Mouse (Mus musculus) neural tube, embryonic 11.5 days (tissue): ENCODE measurements at regions not wholly inside any gene's neighbourhood (a gene's known extent, or its start where the extent isn't known, plus 50 kb on each side); places are given as distances from the start of the nearest gene placed in this dataset.
"Not testable (repeated sequence)": the region's sequence is repeated elsewhere in the genome, so short reads cannot be mapped to it uniquely, and the experiment has no call there.

Experiments
- ATAC-seq: fragments of 200-750 bp; cut with Nextera tagmentation; 2 replicates; pipeline ENCODE4 v1.8.0; 2017; ENCODE audit warnings: moderate number of reproducible peaks, mild to moderate bottlenecking, moderate TSS enrichment, moderate library complexity; ENCODE audit not compliant: insufficient read depth, low FRiP score, low TSS enrichment
- DNase-seq: peaks from one replicate; pipeline ENCODE4 v3.0.0-alpha.2; 2015; ENCODE audit warnings: low spot score
- H3K27ac ChIP-seq: fragments of 300-500 bp; sonication (generic); 2 replicates; pipeline ENCODE4 v1.5.1; 2014; ENCODE audit warnings: low read depth, mild to moderate bottlenecking, low read length
- H3K27me3 ChIP-seq: fragments of 300-500 bp; sonication (generic); 2 replicates; pipeline ENCODE4 v1.6.1; 2014; ENCODE audit warnings: mild to moderate bottlenecking, low read length, mixed read lengths; ENCODE audit not compliant: control insufficient read depth, insufficient read depth
- H3K36me3 ChIP-seq: fragments of 300-500 bp; sonication (generic); 2 replicates; pipeline ENCODE4 v1.6.1; 2014; ENCODE audit warnings: mild to moderate bottlenecking, low read length, moderate library complexity, mixed read lengths; ENCODE audit not compliant: control insufficient read depth, insufficient read depth
- H3K4me1 ChIP-seq: fragments of 300-500 bp; sonication (generic); 2 replicates; pipeline ENCODE4 v1.6.1; 2014; ENCODE audit warnings: low read length, mixed read lengths; ENCODE audit not compliant: control insufficient read depth, insufficient read depth
- H3K4me2 ChIP-seq: fragments of 300-500 bp; sonication (generic); 2 replicates; pipeline ENCODE4 v1.6.1; 2014; ENCODE audit warnings: low read depth, mild to moderate bottlenecking, moderate library complexity
- H3K4me3 ChIP-seq: fragments of 300-500 bp; sonication (generic); 2 replicates; pipeline ENCODE4 v1.5.1; 2014; ENCODE audit warnings: low read depth, low read length
- H3K9ac ChIP-seq: fragments of 300-500 bp; sonication (generic); 2 replicates; pipeline ENCODE4 v1.6.1; 2014; ENCODE audit warnings: mild to moderate bottlenecking, low read length
- H3K9me3 ChIP-seq: fragments of 300-500 bp; sonication (generic); 2 replicates; pipeline ENCODE4 v1.6.1; 2016; ENCODE audit warnings: low read length; ENCODE audit not compliant: control insufficient read depth
- WGBS: fragments of 180-500 bp; shearing (Covaris S2); extraction: QIAGEN DNeasy Blood & Tissue Kit; methylation state at CpG from one replicate; pipeline ENCODE4 v1.1.7; 2014; 5-methylcytosine and 5-hydroxymethylcytosine counted together

DNA sequence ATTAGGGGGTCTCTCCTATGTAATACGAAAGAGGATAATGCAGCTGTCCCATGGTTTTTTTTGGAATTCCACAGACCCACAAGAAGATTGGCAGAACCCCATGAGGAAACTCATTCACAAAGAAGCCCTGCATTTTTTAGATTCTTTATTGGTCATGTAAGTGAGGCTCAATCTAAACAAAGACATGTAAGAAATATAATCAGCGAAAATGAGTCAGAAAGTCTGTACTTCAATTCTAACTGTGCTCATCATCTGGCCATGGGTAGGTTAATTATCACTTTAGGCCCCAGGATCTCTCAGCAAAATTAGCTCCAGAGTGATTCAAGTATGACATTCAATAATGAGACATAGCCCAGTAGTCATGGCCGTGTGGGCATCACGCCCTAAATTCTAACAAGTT, 703.2 kb downstream of the A830018L16Rik start:
- 92% methylated on average over 4 of the region's 4 CpGs for WGBS
- H3K4me2 ChIP-seq, result no peak overlapping the region
- no peaks in the 10 kb centered on the region for H3K36me3 ChIP-seq
- no peaks in the 10 kb centered on the region for H3K27me3 ChIP-seq
- DNase-seq (no peak), ATAC-seq (no peak)
- H3K4me3 ChIP-seq, result no peak overlapping the region
- no peaks in the 10 kb centered on the region for H3K9me3 ChIP-seq
- no peak overlapping the region for H3K27ac ChIP-seq
- no peak overlapping the region for H3K9ac ChIP-seq
- no peaks in the 10 kb centered on the region for H3K4me1 ChIP-seq

DNA sequence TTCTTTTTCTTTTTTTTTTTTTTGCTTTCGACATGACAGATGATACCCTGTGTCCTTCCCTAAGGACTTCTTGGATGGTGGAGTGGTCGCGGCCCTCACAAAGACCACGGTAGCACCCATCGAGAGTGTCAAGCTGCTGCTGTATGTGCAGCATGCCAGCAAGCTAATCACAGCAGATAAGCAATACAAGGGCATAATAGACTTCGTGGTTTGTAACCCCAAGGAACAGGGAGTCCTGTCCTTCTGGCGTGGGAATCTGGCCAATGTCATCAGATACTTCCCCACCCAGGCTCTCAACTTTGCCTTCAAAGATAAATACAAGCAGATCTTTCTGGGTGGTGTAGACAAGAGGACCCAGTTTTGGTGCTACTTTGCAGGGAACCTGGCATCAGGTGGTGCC, 707.0 kb downstream of the A830018L16Rik start:
- Histone ChIP-seq H3K9ac (no peak overlapping the region), H3K4me1 (no peaks in the 10 kb centered on the region), H3K27ac (no peak overlapping the region), H3K4me2 (no peak overlapping the region), H3K4me3 (no peak overlapping the region), H3K9me3 (no peaks in the 10 kb centered on the region), H3K36me3 (no peaks in the 10 kb centered on the region), H3K27me3 (no peaks in the 10 kb centered on the region)
- DNase-seq, result no peak
- 90% methylated on average over 7 of the region's 7 CpGs for WGBS
- ATAC-seq, result no peak

DNA sequence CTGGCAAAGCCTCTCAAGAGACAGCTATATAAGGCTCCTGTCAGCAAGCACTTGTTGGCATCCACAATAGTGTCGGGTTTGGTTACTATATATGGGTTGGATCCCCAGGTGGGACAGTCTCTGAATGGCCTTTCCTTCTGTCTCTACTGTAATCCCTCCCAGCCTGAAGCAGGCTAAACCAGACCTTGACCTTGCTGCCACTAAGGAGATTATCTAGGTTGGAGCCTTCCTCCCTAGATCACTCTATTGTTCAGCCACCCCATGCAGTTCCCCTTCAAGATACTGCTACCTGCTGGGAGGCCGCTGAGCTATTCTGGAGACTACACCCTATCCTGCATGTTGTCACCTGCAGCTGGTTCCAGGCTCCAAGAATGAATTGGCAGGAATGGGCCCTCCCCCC, 712.7 kb downstream of the A830018L16Rik start:
- WGBS, result 49% methylated on average over 2 of the region's 2 CpGs

DNA sequence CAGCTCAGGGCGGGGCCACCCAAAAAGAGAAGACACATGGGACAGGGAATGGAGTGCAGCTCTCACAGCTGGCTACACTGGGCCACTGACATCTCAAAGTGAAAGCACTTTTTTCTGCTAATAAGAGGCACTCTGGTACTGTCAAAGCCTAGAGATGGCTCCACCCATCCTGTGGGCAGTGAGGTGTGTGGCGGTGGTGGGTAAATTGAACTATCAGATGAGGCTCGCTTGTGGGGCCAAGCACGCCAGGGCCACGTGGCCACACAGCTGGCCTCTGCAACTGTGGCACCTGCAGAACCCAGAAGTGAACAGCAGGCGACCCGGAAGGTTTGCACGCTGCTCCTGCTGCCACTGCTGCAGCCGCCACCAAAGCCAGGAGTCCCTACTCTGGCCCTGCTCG, 756.6 kb downstream of the A830018L16Rik start:
- Histone ChIP-seq H3K4me3 (no peak overlapping the region), H3K27me3 (no peaks in the 10 kb centered on the region), H3K27ac (no peak overlapping the region), H3K9ac (no peak overlapping the region), H3K9me3 (no peaks in the 10 kb centered on the region), H3K36me3 (no peaks in the 10 kb centered on the region), H3K4me2 (no peak overlapping the region), H3K4me1 (no peaks in the 10 kb centered on the region)
- DNase-seq, result no peak
- no peak for ATAC-seq
- WGBS, result 83% methylated on average over 10 of the region's 10 CpGs

More for the DNA sequence above, 712.7 kb downstream of the A830018L16Rik start:
- not testable (repeated sequence) for H3K4me2 ChIP-seq, H3K9ac ChIP-seq, H3K36me3 ChIP-seq, H3K4me1 ChIP-seq, H3K9me3 ChIP-seq, H3K27me3 ChIP-seq, ATAC-seq, H3K27ac ChIP-seq, H3K4me3 ChIP-seq, DNase-seq

- no peak for ATAC-seq
These were observed 775.8 kb downstream of the A830018L16Rik start for GRCm38 (mm10) chr1:12189646-12190233.

DNA sequence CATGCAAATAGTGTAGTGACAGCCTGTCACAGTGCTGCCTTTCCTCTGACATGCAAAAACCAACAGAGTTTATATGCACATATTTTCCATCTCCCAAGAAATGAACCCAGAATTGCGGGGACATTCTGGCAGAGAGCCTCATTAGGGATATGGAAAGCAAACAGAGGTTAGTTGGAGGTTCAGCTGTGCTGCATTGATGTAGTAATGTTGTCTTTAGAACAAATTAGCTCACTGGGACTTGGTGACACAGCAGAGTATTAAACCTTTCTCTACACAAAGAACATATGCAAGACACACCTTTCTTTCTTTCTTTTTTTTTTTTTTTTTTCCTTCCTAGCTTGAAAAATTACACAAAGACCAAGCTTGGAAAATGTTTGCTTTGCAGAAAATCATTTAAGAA, 778.7 kb downstream of the A830018L16Rik start:
- Histone ChIP-seq H3K4me2 (no peak overlapping the region), H3K36me3 (no peaks in the 10 kb centered on the region), H3K4me1 (no peaks in the 10 kb centered on the region), H3K27ac (no peak overlapping the region), H3K4me3 (no peak overlapping the region), H3K9me3 (no peaks in the 10 kb centered on the region), H3K27me3 (no peaks in the 10 kb centered on the region), H3K9ac (no peak overlapping the region)
- WGBS, result 77% methylated on average over 1 of the region's 1 CpGs
- ATAC-seq (no peak), DNase-seq (no peak)

More at GRCm38 (mm10) chr1:12189646-12190233, 775.8 kb downstream of the A830018L16Rik start:
- H3K4me3 ChIP-seq, result no peak overlapping the region
- H3K4me2 ChIP-seq, result no peak overlapping the region
- H3K36me3 ChIP-seq, result no peaks in the 10 kb centered on the region
- no peak overlapping the region for H3K9ac ChIP-seq
- no peaks in the 10 kb centered on the region for H3K4me1 ChIP-seq
- H3K27ac ChIP-seq, result no peak overlapping the region
- H3K27me3 ChIP-seq, result no peaks in the 10 kb centered on the region
- no peaks in the 10 kb centered on the region for H3K9me3 ChIP-seq
- DNase-seq, result no peak
- WGBS, result 77% methylated on average over 5 of the region's 5 CpGs

GRCm38 (mm10) chr1:12231089-12231488, 817.2 kb downstream of the A830018L16Rik start:
- Histone ChIP-seq H3K27ac (no peak overlapping the region), H3K36me3 (no peaks in the 10 kb centered on the region), H3K9me3 (no peaks in the 10 kb centered on the region), H3K4me2 (no peak overlapping the region), H3K4me1 (no peaks in the 10 kb centered on the region), H3K4me3 (no peak overlapping the region), H3K27me3 (no peaks in the 10 kb centered on the region), H3K9ac (no peak overlapping the region)
- DNase-seq (no peak), ATAC-seq (no peak)
- 64% methylated on average over 1 of the region's 1 CpGs for WGBS

DNA sequence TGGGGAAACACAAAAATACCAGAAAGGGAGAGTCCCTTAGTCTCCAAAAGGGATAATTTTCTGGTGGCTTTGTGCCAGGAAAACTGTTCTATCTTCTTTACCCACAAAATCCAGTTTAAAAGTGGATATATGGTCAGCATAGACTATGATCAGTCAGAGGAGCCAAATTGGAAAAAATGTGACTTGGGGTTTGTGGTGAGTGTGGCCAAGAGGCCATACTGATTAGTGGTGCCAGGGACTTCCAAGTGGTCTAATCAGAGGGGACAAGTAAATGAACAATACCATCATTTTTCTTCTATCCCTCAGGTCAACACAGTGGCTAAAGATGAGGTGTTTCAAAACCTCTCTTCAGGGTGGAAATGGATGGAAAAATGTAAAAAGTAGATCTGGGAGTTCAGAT, 828.2 kb downstream of the A830018L16Rik start:
- H3K9me3 ChIP-seq, result no peaks in the 10 kb centered on the region
- DNase-seq, result no peak
- H3K36me3 ChIP-seq, result no peaks in the 10 kb centered on the region
- no peak overlapping the region for H3K9ac ChIP-seq
- no peaks in the 10 kb centered on the region for H3K4me1 ChIP-seq
- H3K27me3 ChIP-seq, result no peaks in the 10 kb centered on the region
- no peak overlapping the region for H3K4me3 ChIP-seq
- ATAC-seq, result no peak
- H3K27ac ChIP-seq, result no peak overlapping the region
- H3K4me2 ChIP-seq, result no peak overlapping the region

DNA sequence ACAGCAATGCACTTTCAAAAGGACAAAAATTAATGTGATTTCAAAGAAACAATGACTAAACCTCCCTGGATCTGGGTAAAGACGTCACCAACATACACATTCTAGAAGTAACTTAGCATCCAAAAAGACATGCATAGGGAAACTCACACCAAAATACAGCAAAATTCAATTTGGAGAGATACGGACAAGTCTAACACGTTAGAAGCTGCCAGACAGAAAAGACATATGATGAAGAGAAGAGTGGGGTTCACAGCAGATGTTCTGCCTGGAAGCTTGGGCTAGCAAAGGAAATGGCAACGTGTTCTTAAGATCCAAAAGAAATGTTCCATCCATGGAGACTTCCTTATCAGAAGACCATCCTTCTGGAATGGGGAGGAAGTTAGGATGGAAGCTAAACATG, 868.6 kb downstream of the A830018L16Rik start:
- no peak overlapping the region for H3K4me2 ChIP-seq
- DNase-seq (no peak), ATAC-seq (no peak)
- H3K27me3 ChIP-seq, result no peaks in the 10 kb centered on the region
- H3K4me3 ChIP-seq, result no peak overlapping the region
- no peaks in the 10 kb centered on the region for H3K9me3 ChIP-seq
- H3K27ac ChIP-seq, result no peak overlapping the region
- 96% methylated on average over 4 of the region's 4 CpGs for WGBS
- H3K4me1 ChIP-seq, result no peaks in the 10 kb centered on the region
- no peak overlapping the region for H3K9ac ChIP-seq
- H3K36me3 ChIP-seq, result no peaks in the 10 kb centered on the region
